Mouse (Mus musculus) cortical plate, adult 2 months (tissue): ENCODE measurements at regions not wholly inside any gene's neighbourhood (a gene's known extent, or its start where the extent isn't known, plus 50 kb on each side); places are given as distances from the start of the nearest gene placed in this dataset.

Source experiments
- CTCF ChIP-seq: fragments of 200-500 bp; IDR thresholded peaks from 2 replicates; pipeline ENCODE4 v1.5.1; 2011; ENCODE audit warnings: mild to moderate bottlenecking, control low read depth, low read length; ENCODE audit not compliant: insufficient read depth; ENCODE audit errors: extremely low read depth
- POLR2A ChIP-seq: fragments of 200-500 bp; IDR thresholded peaks from 2 replicates; pipeline ENCODE4 v1.6.1; 2011; ENCODE audit warnings: mild to moderate bottlenecking, low read length, control low read depth; ENCODE audit not compliant: insufficient read depth; ENCODE audit errors: extremely low read depth

- TF ChIP-seq POLR2A (no peak), CTCF (no peak)
Observed at GRCm38 (mm10) chr3:155880722-155881121, 680.9 kb upstream of the Negr1 start.
